Mouse (Mus musculus): ENCODE data around the gene Ftsj1. TPM values are rescaled to one million over a fixed set of nuclear protein-coding genes. Genes with fewer than 3 reads are reported as not detected.

Gene Ftsj1
- polyA plus RNA-seq (2012; rRNA removed): 23.1 and 24.2 TPM in 2 replicates

GRCm38 (mm10) chrX:8252334-8253285 lies at the start of gene Ftsj1:
Ftsj1 (minus strand) TSS chrX:8252406.
- DNase-seq (ENCODE audit: low spot score): peak; percentile 52

GRCm38 (mm10) chrX:8288621-8289020 lies 36.4 kb upstream of the Ftsj1 start:
- no peak for DNase-seq (ENCODE audit: low spot score)

GRCm38 (mm10) chrX:8274056-8274455 lies 21.9 kb upstream of the Ftsj1 start:
- DNase-seq (ENCODE audit: low spot score): no peak

- DNase-seq (ENCODE audit: low spot score): no peak
Measured at GRCm38 (mm10) chrX:8272000-8272399, 19.8 kb upstream of the Ftsj1 start.

GRCm38 (mm10) chrX:8271083-8271820 lies 19.0 kb upstream of the Ftsj1 start, which contains the start of gene Slc38a5:
Slc38a5 (plus strand) TSS chrX:8271133.
- DNase-seq (ENCODE audit: low spot score): no peak

GRCm38 (mm10) chrX:8264222-8264621 lies 12.0 kb upstream of the Ftsj1 start:
- DNase-seq (ENCODE audit: low spot score): no peak

- no peak for DNase-seq (ENCODE audit: low spot score)
Measured at GRCm38 (mm10) chrX:8263156-8263804, 11.1 kb upstream of the Ftsj1 start.

- DNase-seq (ENCODE audit: low spot score): no peak
Measured at GRCm38 (mm10) chrX:8259478-8259877, 7.3 kb upstream of the Ftsj1 start.

GRCm38 (mm10) chrX:8255807-8256206 lies 3.6 kb upstream of the Ftsj1 start:
- no peak for DNase-seq (ENCODE audit: low spot score)

GRCm38 (mm10) chrX:8253711-8254110 lies 1.5 kb upstream of the Ftsj1 start:
- DNase-seq (ENCODE audit: low spot score): no peak

GRCm38 (mm10) chrX:8251789-8252333 lies 345 bp downstream of the Ftsj1 start:
- no peak for DNase-seq (ENCODE audit: low spot score)

GRCm38 (mm10) chrX:8248542-8249120 lies 3.6 kb downstream of the Ftsj1 start:
- DNase-seq (ENCODE audit: low spot score): no peak

- DNase-seq (ENCODE audit: low spot score): no peak
Measured at GRCm38 (mm10) chrX:8247680-8248079, 4.5 kb downstream of the Ftsj1 start.

GRCm38 (mm10) chrX:8238804-8239395 lies 13.3 kb downstream of the Ftsj1 start:
- no peak for DNase-seq (ENCODE audit: low spot score)

- DNase-seq (ENCODE audit: low spot score): no peak
Measured at GRCm38 (mm10) chrX:8236704-8237103, 15.5 kb downstream of the Ftsj1 start.

- DNase-seq (ENCODE audit: low spot score): no peak
Measured at GRCm38 (mm10) chrX:8233602-8234001, 18.6 kb downstream of the Ftsj1 start.

- no peak for DNase-seq (ENCODE audit: low spot score)
Measured at GRCm38 (mm10) chrX:8230272-8230671, 21.9 kb downstream of the Ftsj1 start.

- DNase-seq (ENCODE audit: low spot score): no peak
Measured at GRCm38 (mm10) chrX:8223473-8223872, 28.7 kb downstream of the Ftsj1 start.

GRCm38 (mm10) chrX:8222678-8223421 lies 29.4 kb downstream of the Ftsj1 start:
- no peak for DNase-seq (ENCODE audit: low spot score)

- no peak for DNase-seq (ENCODE audit: low spot score)
Measured at GRCm38 (mm10) chrX:8222296-8222677, 29.9 kb downstream of the Ftsj1 start.

Data from urinary bladder, adult 2 months (tissue).